Mouse (Mus musculus): Measurements from ENCODE around the gene Rps25.
"Not testable (repeated sequence)": the region's sequence is repeated elsewhere in the genome, so short reads cannot be mapped to it uniquely, and the experiment has no call there.

Rps25 gene

DNA sequence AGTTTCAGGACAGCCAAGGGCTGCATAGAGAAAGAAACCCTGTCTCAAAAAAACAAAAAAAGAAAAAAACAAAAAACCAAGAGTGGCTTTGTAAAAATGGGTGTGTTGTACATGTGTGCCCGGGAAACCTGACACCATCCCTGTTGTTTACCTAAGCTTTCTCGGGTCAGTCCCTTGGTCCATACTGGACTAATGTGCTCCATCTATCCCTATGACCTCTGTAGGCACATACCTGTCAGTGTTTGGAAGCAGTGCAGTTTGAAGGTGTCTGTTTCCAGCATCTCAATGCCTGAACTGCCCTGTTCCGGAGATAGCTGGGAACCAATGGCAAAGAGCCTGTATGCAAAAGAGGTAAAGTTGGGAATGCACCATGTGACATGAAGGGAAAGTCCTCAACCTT, 1.9 kb upstream of the Rps25 start:
- DNase-seq (ENCODE audit: low spot score) = no peak

DNA sequence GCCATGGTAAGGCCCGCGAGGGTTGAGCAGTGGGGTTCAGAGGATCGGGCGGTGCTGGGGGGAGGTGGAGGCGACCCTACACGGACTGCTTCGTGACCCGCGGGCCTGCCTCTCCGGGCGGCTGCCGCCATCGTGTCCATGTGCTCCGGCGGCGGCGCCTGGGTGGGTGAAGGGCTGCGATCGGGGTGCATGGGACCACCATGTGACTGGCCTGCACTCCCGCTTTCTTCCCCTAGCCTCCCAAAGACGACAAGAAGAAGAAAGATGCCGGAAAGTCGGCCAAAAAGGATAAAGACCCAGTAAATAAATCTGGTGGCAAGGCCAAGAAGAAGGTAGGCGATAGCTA, 786 bp downstream of the Rps25 start:
- DNase-seq (ENCODE audit: low spot score) = no peak

DNA sequence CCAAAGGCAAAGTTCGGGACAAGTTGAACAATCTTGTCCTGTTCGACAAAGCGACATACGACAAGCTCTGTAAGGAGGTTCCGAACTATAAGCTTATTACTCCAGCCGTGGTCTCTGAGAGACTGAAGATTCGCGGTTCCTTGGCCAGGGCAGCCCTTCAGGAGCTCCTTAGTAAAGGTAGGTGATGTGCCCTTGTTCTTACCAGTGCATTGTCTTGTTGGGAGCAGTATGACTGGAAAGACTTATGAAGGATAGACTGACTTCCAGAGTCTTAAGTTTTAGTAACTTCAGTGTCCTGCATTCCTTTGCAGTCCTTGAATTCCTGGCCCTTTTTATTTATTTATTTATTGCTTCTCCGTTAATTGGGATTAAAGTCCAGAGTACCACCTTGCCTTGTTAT, 1.8 kb downstream of the Rps25 start:
- not testable (repeated sequence) for DNase-seq (ENCODE audit: low spot score)

DNA sequence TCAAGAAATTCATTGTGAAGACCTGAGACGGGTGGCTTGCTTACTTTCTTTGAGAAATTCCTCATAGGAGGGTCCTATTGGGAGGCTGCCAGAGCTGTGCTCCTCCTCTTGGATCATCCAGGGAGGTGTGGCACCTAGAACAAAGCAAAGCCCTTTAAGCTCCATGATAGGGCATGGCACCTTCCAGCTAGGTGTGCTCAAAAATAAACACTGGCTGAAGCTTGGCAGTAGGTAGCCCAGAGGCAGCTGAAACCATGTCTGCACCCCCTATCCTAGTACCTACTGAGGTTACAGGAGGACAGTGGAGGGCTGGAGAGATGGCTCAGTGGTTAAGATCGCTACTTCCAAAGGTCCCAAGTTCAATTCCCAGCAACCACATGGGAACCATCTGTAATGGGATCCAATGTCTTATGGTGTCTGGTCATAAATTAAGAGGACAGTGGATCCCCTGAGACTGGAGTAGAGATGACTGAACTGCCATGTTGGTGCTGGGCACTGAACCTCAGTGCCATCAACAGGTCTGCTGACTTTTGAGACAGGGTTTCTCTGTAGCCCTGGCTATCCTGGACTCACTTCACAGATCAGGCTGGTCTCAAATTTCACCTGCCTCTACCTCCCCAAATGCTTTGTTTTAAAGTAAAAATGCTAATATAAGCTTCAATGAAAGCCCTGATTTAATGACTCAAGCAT, 3.9 kb downstream of the Rps25 start:
- no peak for DNase-seq (ENCODE audit: low spot score)

GRCm38 (mm10) chr9:44411601-44412130, 4.7 kb downstream of the Rps25 start:
- DNase-seq (ENCODE audit: low spot score) = no peak

- no peak for DNase-seq (ENCODE audit: low spot score)
These were observed 5.4 kb downstream of the Rps25 start for GRCm38 (mm10) chr9:44412306-44412705.

DNA sequence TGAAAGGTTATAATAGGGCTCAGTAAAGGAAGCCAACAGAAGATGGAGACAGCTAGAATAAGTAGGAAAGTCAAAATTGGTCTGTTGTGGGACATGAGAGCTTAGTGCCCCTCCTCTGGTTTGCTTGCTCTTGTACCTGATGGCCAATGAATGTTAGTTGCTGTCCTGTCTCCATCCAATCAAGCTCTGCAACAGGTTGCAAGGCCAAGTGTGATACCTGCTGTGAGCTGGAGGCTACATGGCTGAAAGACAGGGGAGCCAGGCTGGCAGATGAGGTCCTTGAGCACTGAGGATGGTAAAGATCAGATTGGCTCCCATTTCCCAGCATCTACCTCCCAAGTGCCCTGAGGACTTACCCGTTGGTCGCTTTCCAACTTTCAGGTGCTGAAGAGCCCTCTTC, 5.8 kb downstream of the Rps25 start:
- DNase-seq (ENCODE audit: low spot score) = no peak

DNA sequence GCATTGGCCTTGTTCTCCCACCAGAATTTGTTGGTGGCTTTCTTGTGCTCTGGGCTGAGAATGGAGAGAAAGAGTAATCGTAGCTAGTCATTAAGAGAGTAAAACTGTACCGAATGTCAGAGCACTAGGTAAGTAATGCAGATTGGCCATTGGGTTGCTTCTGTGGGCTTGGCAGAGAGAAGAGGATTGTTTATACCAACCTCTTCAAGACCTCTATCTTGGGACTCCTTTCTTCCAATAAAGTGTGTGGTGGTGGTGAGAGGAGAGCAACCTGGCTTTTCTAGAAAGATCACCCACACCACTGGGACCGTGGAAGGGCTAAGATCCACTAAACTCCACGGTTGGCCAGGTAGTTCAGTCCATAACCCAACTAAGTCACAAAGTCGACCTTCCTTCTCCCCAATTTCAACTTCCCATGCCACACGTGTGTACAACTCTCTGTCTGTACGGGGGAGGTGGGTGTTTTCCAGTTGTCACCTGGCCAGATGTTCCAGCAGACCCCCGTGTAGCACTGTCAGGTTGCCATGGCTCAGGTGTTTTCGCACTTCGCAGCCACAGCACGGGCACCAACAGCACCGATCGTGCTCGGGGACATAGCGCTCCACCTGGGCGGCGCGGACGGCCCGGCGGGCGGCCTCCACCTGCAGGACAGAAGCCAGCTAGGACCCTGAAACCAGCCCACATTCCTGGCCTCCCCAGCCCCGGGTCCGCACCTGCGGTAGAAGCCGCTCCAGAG, 10.4 kb downstream of the Rps25 start:
- DNase-seq (ENCODE audit: low spot score) = peak; percentile 28

GRCm38 (mm10) chr9:44417892-44418363, 11.0 kb downstream of the Rps25 start:
- peak; percentile 94 for DNase-seq (ENCODE audit: low spot score)

- DNase-seq (ENCODE audit: low spot score) = no peak
These were observed 11.8 kb downstream of the Rps25 start, which contains the start of gene Ccdc84 for GRCm38 (mm10) chr9:44418519-44419385. Gene Ccdc84 (minus strand): TSS chr9:44418569.

GRCm38 (mm10) chr9:44419730-44420129, 12.8 kb downstream of the Rps25 start:
- not testable (repeated sequence) for DNase-seq (ENCODE audit: low spot score)

- no peak for DNase-seq (ENCODE audit: low spot score)
These were observed 13.4 kb downstream of the Rps25 start for GRCm38 (mm10) chr9:44420280-44420898.

DNA sequence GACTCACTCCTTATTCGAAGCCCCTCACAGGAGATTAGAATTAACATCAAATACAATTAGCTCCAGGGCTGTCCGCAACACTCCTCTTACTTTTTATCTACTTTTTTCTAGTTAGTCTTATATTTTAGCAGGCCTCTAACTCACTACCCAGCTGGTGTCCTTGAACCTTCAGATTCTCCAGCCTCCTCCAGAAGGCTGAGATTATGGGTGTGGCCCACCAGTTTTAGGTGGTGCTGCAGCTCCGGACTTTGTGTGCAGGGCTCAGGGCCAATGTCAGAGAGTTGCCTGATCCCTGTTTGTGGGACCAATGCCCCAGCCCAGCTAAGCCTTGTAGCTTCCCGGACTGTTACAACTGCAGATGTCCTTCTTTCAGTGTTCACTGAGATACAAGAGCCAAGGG, 16.6 kb downstream of the Rps25 start:
- DNase-seq (ENCODE audit: low spot score) = no peak

DNA sequence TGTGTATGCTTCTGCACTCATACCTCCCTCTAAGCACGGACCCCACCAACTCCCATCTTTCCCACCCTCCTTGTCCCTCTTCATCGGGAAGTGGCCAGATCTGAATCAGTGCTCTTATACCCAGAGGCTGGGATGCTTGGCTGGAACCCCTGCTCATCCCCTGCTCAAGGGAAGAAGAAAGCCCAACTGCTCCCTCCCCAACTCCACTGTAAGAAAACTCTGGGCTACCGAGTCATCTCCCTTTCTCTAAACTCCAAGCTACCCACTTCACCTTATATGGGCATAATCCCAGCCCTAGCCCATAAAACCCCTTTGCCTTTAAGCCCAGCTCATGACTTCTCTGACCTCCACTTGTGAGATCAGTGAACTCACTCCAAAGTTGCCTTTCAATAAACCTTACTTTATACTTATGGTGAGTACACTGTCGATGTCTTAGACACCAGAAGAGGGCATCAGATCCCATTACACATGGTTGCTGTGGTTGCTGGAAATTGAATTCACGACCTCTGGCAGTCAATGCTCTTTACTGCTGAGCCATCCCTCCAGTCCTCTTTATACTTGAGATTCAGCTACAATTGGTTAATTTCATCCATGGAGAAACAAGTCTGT, 25.7 kb downstream of the Rps25 start:
- DNase-seq (ENCODE audit: low spot score) = no peak

DNA sequence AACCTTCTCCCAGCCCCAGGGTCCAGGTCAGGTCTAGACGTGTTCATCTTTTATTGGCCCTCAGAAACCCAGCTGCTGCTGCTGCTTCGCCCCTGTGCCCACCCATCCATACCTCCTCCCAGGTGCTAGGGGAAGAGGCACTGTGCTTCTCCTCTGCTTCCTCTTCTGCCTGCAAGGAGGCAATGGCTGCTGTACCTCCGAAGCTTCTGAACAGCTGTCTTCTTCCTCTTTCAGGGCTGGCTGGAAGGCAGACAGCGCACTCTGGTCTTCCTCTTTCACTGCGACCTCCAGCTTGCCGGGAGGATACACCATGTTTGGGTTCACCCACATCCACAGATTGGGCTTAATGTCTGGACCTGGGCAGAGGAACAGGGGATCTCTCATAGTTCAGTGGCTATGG, 28.8 kb downstream of the Rps25 start:
- no peak for DNase-seq (ENCODE audit: low spot score)

GRCm38 (mm10) chr9:44440961-44441360, 34.0 kb downstream of the Rps25 start, which contains the start of gene Foxr1:
Gene Foxr1 (minus strand): TSS chr9:44441136.
- DNase-seq (ENCODE audit: low spot score) = no peak

GRCm38 (mm10) chr9:44444402-44445025, 37.6 kb downstream of the Rps25 start:
- not testable (repeated sequence) for DNase-seq (ENCODE audit: low spot score)

- DNase-seq (ENCODE audit: low spot score) = no peak
These were observed 43.4 kb downstream of the Rps25 start for GRCm38 (mm10) chr9:44450387-44450786.

- peak; percentile 83 for DNase-seq (ENCODE audit: low spot score)
These were observed 47.4 kb downstream of the Rps25 start for GRCm38 (mm10) chr9:44454132-44454890.

- DNase-seq (ENCODE audit: low spot score) = no peak
These were observed 47.9 kb downstream of the Rps25 start, which contains the start of gene Upk2 for GRCm38 (mm10) chr9:44454891-44455220. Gene Upk2 (minus strand): TSS chr9:44454976.

Measured in ovary, postnatal 14 days (tissue).